Mouse (Mus musculus) liver, postnatal 0 days (tissue): ENCODE data around the gene Ccdc60. TPM values are rescaled to one million over a fixed set of nuclear protein-coding genes. Genes with fewer than 3 reads are reported as not detected.

Experiments used
- ATAC-seq: fragments of 200-750 bp; cut with Nextera tagmentation; 2 replicates; pipeline ENCODE4 v1.8.0; 2017; ENCODE audit warnings: mild to moderate bottlenecking, moderate library complexity
- DNase-seq: peaks from one replicate; pipeline ENCODE4 v3.0.0-alpha.2; 2016
- H3K27ac ChIP-seq: fragments of 300-500 bp; sonication (generic); 2 replicates; pipeline ENCODE4 v1.5.1; 2014; ENCODE audit warnings: antibody characterized with exemption, moderate library complexity, mild to moderate bottlenecking, low read depth
- H3K27me3 ChIP-seq: fragments of 300-500 bp; sonication (generic); 2 replicates; pipeline ENCODE4 v1.6.1; 2014; ENCODE audit warnings: low read length, control low read depth, mixed read lengths; ENCODE audit not compliant: insufficient read depth
- H3K36me3 ChIP-seq: fragments of 300-500 bp; sonication (generic); replicated peaks from 2 replicates; pipeline ENCODE4 v1.6.1; 2014; ENCODE audit warnings: mild to moderate bottlenecking, control low read depth, low read length, moderate library complexity, mixed read lengths; ENCODE audit not compliant: insufficient read depth
- H3K4me1 ChIP-seq: fragments of 300-500 bp; sonication (generic); 2 replicates; pipeline ENCODE4 v1.6.1; 2014; ENCODE audit warnings: antibody characterized with exemption, mild to moderate bottlenecking, control low read depth; ENCODE audit not compliant: insufficient read depth
- H3K4me2 ChIP-seq: fragments of 300-500 bp; sonication (generic); 2 replicates; pipeline ENCODE4 v1.6.1; 2014; ENCODE audit warnings: low read depth, mild to moderate bottlenecking, low read length, moderate library complexity, mixed read lengths
- H3K4me3 ChIP-seq: fragments of 300-500 bp; sonication (generic); 2 replicates; pipeline ENCODE4 v1.5.1; 2014; ENCODE audit warnings: low read depth, low read length
- H3K9ac ChIP-seq: fragments of 300-500 bp; sonication (generic); replicated peaks from 2 replicates; pipeline ENCODE4 v1.6.1; 2014; ENCODE audit warnings: mild to moderate bottlenecking, moderate library complexity
- H3K9me3 ChIP-seq: fragments of 300-500 bp; sonication (generic); 2 replicates; pipeline ENCODE4 v1.6.1; 2016; ENCODE audit warnings: mild to moderate bottlenecking, control low read depth, low read length, mixed read lengths
- CTCF ChIP-seq: sonication (generic); IDR thresholded peaks from 2 replicates; pipeline ENCODE4 v1.5.1; 2016; ENCODE audit warnings: antibody characterized with exemption, low read depth
- EP300 ChIP-seq: IDR thresholded peaks from 2 replicates; pipeline ENCODE4 v1.6.1; 2016; ENCODE audit warnings: antibody characterized with exemption, low read depth, mild to moderate bottlenecking
- WGBS: fragments of 180-500 bp; shearing (Covaris S2); extraction: QIAGEN DNeasy Blood & Tissue Kit; methylation state at CpG from one replicate; pipeline ENCODE4 v1.1.7; 2014; ENCODE audit not compliant: insufficient replicate concordance; 5-methylcytosine and 5-hydroxymethylcytosine counted together
- polyA plus RNA-seq: library from polyadenylated mRNA; unstranded; fragments of >200 nt; fragmentation: Nextera tagmentation; extraction: Ambion mirVana; gene quantifications from 2 replicates; pipeline ENCODE4 v1.2.1, GENCODE M21; 2015

Gene Ccdc60
- polyA plus RNA-seq, 1 experiment from 2014 or later, result not detected

DNA sequence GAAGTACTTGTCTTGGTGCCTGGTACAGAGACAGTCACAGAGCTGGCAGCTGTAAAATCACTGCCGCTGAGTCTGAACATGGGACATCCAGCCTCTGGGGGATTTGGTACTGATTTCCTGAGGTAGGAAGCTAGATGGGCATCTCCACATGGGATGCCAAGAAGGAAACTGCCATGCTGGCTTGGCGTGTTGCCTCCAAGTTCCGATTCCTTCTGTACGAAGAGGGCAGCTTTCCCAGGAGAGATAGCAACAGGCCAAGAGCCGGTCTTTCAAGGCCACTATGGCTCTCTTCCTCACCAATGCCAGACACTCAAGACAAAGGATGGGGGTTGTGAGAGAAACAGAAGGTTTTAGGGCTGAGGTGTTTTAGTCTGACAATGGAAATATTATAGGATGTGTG is 26.8 kb downstream of the Ccdc60 start:
- Histone ChIP-seq H3K27me3 (no peaks in the 10 kb centered on the region), H3K27ac (no peak overlapping the region), H3K9me3 (no peaks in the 10 kb centered on the region), H3K4me1 (no peaks in the 10 kb centered on the region), H3K4me3 (no peak overlapping the region), H3K9ac (no peak overlapping the region), H3K4me2 (no peak overlapping the region), H3K36me3 (no peaks in the 10 kb centered on the region)
- ATAC-seq (no peak), DNase-seq (no peak)
- 78% methylated on average over 5 of the region's 5 CpGs for WGBS
- TF ChIP-seq EP300, result no peak
- no peak for TF ChIP-seq CTCF

DNA sequence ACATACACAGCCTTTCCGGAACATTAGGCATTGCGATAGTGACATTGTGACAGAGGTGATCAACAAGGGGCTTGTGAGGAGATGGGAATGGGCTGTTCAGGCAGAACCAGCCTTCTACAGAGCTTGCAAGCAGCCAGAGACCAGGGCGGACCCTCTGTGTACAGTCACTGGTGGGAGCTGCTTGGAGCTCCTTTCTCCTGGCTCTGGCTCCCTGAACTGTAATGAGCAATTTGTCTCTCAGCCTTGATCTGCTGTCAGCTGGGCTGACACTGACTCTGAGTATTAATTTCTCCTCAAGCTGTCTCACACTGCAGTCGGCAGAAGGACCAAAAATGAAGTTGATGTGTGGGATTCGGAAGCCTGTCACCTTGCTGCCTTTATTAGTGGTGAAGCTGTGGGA is 28.4 kb downstream of the Ccdc60 start:
- ATAC-seq, result no peak
- Histone ChIP-seq H3K27ac (no peak overlapping the region), H3K36me3 (no peaks in the 10 kb centered on the region), H3K9me3 (no peaks in the 10 kb centered on the region), H3K4me3 (no peak overlapping the region), H3K4me2 (no peak overlapping the region), H3K9ac (no peak overlapping the region), H3K27me3 (no peaks in the 10 kb centered on the region), H3K4me1 (no peaks in the 10 kb centered on the region)
- DNase-seq, result no peak
- WGBS, result 85% methylated on average over 5 of the region's 5 CpGs
- TF ChIP-seq CTCF (no peak), EP300 (no peak)

DNA sequence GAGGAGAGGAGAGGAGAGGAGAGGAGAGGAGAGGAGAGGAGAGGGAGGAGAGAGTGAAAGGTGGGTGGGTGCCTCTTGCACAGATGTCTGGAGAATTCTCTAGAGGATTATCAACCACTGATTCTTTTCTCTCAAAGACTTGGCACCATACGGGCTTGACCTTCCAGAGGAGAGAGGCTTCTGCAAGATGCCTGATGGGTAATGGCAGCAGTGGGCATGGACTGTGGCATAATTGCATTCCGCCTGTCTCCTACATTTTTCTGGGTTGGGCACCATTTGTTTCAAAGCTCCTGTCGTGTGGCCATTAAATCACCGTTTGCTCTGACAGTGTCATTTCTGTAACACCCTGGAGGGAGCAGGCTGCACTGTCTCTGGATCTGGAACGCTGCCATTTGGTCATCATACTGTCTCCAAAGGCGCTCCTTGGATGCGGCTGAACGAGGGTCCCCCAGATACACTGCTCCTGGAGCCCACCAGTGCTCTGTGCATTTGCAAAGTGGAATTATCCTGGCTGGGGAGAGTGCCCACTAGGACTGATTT is 30.4 kb downstream of the Ccdc60 start:
- WGBS, result 66% methylated on average over 8 of the region's 8 CpGs
- no peaks in the 10 kb centered on the region for H3K36me3 ChIP-seq
- ATAC-seq (no peak), DNase-seq (no peak)
- no peaks in the 10 kb centered on the region for H3K27me3 ChIP-seq
- H3K4me2 ChIP-seq, result no peak overlapping the region
- no peaks in the 10 kb centered on the region for H3K4me1 ChIP-seq
- H3K27ac ChIP-seq, result no peak overlapping the region
- TF ChIP-seq EP300, result no peak
- no peak for TF ChIP-seq CTCF
- H3K9me3 ChIP-seq, result no peaks in the 10 kb centered on the region
- H3K4me3 ChIP-seq, result no peak overlapping the region
- H3K9ac ChIP-seq, result no peak overlapping the region

DNA sequence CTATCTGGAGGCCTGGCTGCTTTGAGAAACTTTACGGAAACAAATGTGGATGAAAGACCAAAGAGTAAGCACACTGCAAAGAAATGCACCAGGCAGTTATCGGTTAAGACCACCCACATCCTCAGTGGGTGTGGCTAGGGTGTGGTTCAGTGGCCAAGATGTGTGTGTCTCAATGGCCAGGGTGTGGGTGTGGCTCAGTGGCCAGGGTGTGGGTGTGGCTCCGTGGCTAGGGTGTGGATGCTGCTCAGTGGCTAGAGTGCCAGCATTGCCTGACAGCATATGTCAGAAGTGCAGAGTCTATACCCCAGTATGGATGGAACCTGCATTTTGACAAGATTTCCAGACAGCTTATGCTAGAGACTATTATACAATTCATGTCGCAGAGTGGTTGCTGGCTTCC is 34.9 kb downstream of the Ccdc60 start:
- Histone ChIP-seq H3K4me2 (no peak overlapping the region), H3K36me3 (no peaks in the 10 kb centered on the region), H3K27ac (no peak overlapping the region), H3K9me3 (no peaks in the 10 kb centered on the region), H3K27me3 (no peaks in the 10 kb centered on the region), H3K9ac (no peak overlapping the region), H3K4me3 (no peak overlapping the region), H3K4me1 (no peaks in the 10 kb centered on the region)
- DNase-seq (peak; percentile 27), ATAC-seq (peak; percentile 51)
- 65% methylated on average over 4 of the region's 4 CpGs for WGBS
- TF ChIP-seq EP300, result no peak
- no peak for TF ChIP-seq CTCF

DNA sequence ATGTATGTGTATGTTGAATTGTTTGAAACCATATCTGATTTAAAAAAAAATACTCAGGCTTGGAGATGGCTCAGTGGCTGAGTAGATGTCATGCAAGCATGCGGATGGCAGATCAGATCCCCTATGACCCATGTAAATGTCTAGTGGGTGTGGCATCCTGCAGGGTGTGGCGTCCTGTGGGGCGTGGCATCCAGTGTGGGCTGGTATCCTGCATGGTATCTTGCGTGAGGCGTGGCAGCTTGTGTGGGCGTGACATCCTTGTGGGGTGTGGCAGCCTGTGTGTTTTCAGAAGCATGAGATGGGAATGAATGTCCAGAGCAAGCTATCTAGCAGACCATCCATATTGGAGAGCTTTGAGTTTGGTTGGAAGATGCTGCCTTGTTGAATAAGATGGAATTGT is 36.6 kb downstream of the Ccdc60 start:
- no peak for ATAC-seq
- H3K4me1 ChIP-seq, result no peaks in the 10 kb centered on the region
- WGBS, result 58% methylated on average over 6 of the region's 6 CpGs

DNA sequence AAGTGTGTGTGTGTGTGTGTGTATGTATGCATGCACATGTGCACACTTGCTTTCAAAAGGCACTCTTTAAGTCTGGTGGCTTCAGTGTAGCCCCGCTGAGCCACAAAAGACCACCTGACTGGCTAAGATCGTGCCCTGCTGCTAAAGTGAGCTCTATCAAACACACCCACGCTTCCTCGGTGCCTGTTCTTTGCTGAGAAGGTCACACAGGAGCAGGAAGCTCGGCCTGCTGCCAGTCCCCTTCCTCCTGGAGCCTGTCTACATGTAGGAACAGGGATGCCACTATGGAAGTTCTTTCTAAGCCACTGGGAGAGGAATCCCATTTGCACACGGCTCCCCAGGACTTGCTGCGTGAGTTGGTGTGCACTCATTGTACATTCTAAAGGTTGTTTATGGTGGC is 42.1 kb downstream of the Ccdc60 start:
- H3K27me3 ChIP-seq, result no peaks in the 10 kb centered on the region
- no peak overlapping the region for H3K9ac ChIP-seq
- H3K36me3 ChIP-seq, result no peaks in the 10 kb centered on the region
- no peak for DNase-seq
- H3K4me2 ChIP-seq, result no peak overlapping the region
- no peaks in the 10 kb centered on the region for H3K4me1 ChIP-seq
- TF ChIP-seq CTCF (no peak), EP300 (no peak)
- no peak for ATAC-seq
- no peaks in the 10 kb centered on the region for H3K9me3 ChIP-seq
- no peak overlapping the region for H3K4me3 ChIP-seq
- no peak overlapping the region for H3K27ac ChIP-seq
- 66% methylated on average over 7 of the region's 7 CpGs for WGBS

More for the DNA sequence above, 36.6 kb downstream of the Ccdc60 start:
- Histone ChIP-seq H3K9me3 (no peaks in the 10 kb centered on the region), H3K27me3 (no peaks in the 10 kb centered on the region), H3K27ac (no peak overlapping the region), H3K36me3 (no peaks in the 10 kb centered on the region), H3K4me2 (no peak overlapping the region), H3K4me3 (no peak overlapping the region), H3K9ac (no peak overlapping the region)
- TF ChIP-seq CTCF (no peak), EP300 (no peak)
- DNase-seq, result no peak

DNA sequence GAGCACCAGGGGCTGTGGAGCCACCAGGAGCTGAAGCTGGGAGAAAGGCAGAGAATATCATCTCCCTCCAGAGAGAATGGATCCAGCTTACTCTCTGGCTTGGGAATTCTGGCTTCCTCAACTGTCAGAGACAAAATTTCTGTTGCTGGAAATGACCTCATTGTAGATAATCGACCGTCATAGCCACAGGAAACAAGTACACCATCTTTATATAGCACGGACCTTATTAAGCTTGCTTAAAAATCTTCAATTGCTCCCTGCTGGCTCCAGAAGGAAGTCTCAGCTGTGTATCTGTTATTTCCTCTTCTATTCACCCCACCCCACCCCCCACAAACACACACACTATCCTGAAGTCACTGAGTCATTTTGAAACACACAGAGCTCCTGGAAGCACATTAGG is 44.3 kb downstream of the Ccdc60 start:
- Histone ChIP-seq H3K9ac (no peak overlapping the region), H3K9me3 (no peaks in the 10 kb centered on the region)
- TF ChIP-seq EP300 (no peak), CTCF (no peak)

More for the DNA sequence above, 44.3 kb downstream of the Ccdc60 start:
- WGBS, result 30% methylated on average over 3 of the region's 3 CpGs
- Histone ChIP-seq H3K4me3 (no peak overlapping the region), H3K27ac (no peak overlapping the region), H3K4me1 (no peaks in the 10 kb centered on the region), H3K36me3 (no peaks in the 10 kb centered on the region), H3K27me3 (no peaks in the 10 kb centered on the region), H3K4me2 (no peak overlapping the region)
- no peak for ATAC-seq
- DNase-seq, result no peak
